Mouse (Mus musculus) ovary, adult 2 months (tissue): ENCODE results near the gene Vmn1r126. TPM values are rescaled to one million over a fixed set of nuclear protein-coding genes. Genes with fewer than 3 reads are reported as not detected.

Experiments used
- polyA plus RNA-seq: library from polyadenylated mRNA; depleted of rRNA; stranded (reverse); fragments of >200 nt; gene quantifications from 2 replicates; pipeline ENCODE4 v1.2.3, GENCODE M21; 2012; rRNA removed

Vmn1r126 gene
- polyA plus RNA-seq: not detected in 2 replicates

GRCm38 (mm10) chr7:21301367-21301766 is at the start of gene Vmn1r126:
Gene Vmn1r126, minus strand, starts transcription at chr7:21301467.

GRCm38 (mm10) chr7:21349073-21349472 is 47.8 kb upstream of the Vmn1r126 start, which contains the start of gene Vmn1r128:
Gene Vmn1r128, plus strand, starts transcription at chr7:21349373.

DNA sequence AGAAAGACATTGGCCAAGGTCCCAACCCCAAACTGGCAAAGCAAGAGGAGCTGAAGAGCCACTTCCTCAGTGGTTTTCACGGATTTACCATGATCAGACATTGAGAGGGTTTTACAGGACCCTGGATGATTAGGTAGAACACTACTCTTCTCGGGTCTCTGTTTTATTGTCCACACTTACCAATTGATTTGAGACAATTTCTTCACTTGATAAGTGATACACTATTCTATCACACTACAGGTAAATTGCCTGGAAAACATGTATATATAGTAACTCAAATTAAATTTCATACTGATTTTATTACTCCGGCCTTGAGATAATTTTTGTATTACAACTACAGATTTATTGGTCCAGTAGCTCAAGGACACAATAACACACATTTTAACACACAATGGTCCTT is 18.5 kb upstream of the Vmn1r126 start, which contains the start of gene Vmn1r127:
Gene Vmn1r127 (minus strand): TSS at position 101 of the 400 bp plus-strand sequence.

DNA sequence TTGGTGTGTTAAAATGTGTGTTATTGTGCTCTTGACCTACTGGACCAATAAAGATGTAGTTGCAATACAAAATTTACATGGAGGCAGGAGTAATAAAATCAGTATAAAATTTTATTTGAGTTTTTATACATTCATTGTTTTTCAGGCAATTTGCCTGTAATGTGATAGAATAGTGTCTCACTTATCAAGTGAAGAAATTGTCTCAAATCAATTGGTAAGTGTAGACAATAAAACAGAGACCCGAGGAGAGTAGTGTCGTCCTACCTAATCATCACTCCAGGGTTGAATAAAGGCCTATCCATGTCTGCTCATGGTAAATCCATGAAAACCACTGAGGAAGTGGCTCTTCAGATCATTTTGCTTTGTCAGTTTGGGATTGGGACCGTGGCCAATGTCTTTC is 29.4 kb downstream of the Vmn1r126 start, which contains the start of gene Vmn1r125:
Gene Vmn1r125 (plus strand): TSS at position 301 of the 400 bp plus-strand sequence.

DNA sequence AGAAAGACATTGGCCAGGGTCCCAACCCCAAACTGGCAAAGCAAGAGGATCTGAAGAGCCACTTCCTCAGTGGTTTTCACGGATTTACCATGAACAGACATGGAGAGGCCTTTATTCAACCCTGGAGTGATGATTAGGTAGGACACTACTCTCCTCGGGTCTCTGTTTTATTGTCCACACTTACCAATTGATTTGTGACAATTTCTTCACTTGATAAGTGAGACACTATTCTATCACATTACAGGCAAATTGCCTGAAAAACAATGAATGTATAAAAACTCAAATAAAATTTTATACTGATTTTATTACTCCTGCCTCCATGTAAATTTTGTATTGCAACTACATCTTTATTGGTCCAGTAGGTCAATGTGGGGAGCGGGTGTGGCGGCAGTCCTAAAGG is 40.8 kb downstream of the Vmn1r126 start, which contains the start of gene Vmn1r124:
Gene Vmn1r124 (minus strand): TSS at position 101 of the 400 bp plus-strand sequence.

Other genes with a start within 250 kb of the Vmn1r126 start
- gene Vmn1r120, start 247.7 kb downstream of the Vmn1r126 start, polyA plus RNA-seq: not detected in 2 replicates
- gene Vmn1r121, start 203.0 kb downstream of the Vmn1r126 start, polyA plus RNA-seq: not detected in 2 replicates
- gene Vmn1r122, start 167.3 kb downstream of the Vmn1r126 start, polyA plus RNA-seq: not detected in 2 replicates
- gene Vmn1r123, start 139.3 kb downstream of the Vmn1r126 start, polyA plus RNA-seq: not detected in 2 replicates
- gene Gm5157, start 111.0 kb downstream of the Vmn1r126 start, polyA plus RNA-seq: not detected in 2 replicates
- not detected in 2 replicates for gene Vmn1r124, start 40.9 kb downstream of the Vmn1r126 start, polyA plus RNA-seq
- gene Vmn1r125, start 29.3 kb downstream of the Vmn1r126 start, polyA plus RNA-seq: not detected in 2 replicates
- not detected in 2 replicates for gene Vmn1r127, start 18.4 kb upstream of the Vmn1r126 start, polyA plus RNA-seq
- gene Vmn1r128, start 47.9 kb upstream of the Vmn1r126 start, polyA plus RNA-seq: not detected in 2 replicates
- not detected in 2 replicates for gene Vmn1r129, start 59.8 kb upstream of the Vmn1r126 start, polyA plus RNA-seq
- gene Gm6882, start 131.3 kb upstream of the Vmn1r126 start, polyA plus RNA-seq: not detected in 2 replicates
- not detected in 2 replicates for gene Vmn1r130, start 210.3 kb upstream of the Vmn1r126 start, polyA plus RNA-seq
- not detected in 2 replicates for gene Vmn1r131, start 244.6 kb upstream of the Vmn1r126 start, polyA plus RNA-seq